Mouse (Mus musculus): Measurements from ENCODE around the gene Gdi1.

- TF ChIP-seq POLR2A (IDR thresholded peaks at IDR 0.05; ENCODE audit: low read depth, low read length): no peak
- no peak for TF ChIP-seq CTCF (IDR thresholded peaks at IDR 0.05; ENCODE audit: extremely low read depth, insufficient read depth, insufficient read length, insufficient replicate concordance)
Measured at GRCm38 (mm10) chrX:74273422-74274322, 31.1 kb upstream of the Gdi1 start.

Measured in spleen, adult 2 months (tissue).